Mouse (Mus musculus) layer of hippocampus, adult 2 months (tissue): Measurements from ENCODE around the gene Ppp1r12a. TPM values are rescaled to one million over a fixed set of nuclear protein-coding genes. Genes with fewer than 3 reads are reported as not detected.

ENCODE experiments used
- DNase-seq, 2 experiments: peaks; one replicate each; pipeline ENCODE4 v3.0.0; 2022; ENCODE audit warnings: low spot score in 2 of 2
- H3K27ac ChIP-seq: fragments of 200-600 bp; 2 replicates; pipeline ENCODE4 v1.8.1; 2022
- H3K4me3 ChIP-seq: fragments of 200-600 bp; 2 replicates; pipeline ENCODE4 v1.8.1; 2022; ENCODE audit warnings: mild to moderate bottlenecking
- CTCF ChIP-seq: fragments of 200-600 bp; conservative IDR thresholded peaks from 2 replicates; pipeline ENCODE4 v1.8.1; 2022; ENCODE audit warnings: antibody characterized with exemption, mild to moderate bottlenecking, moderate library complexity
- long read RNA-seq, 2 experiments: library from polyadenylated mRNA; stranded (forward); transcript quantifications; one replicate each; pipeline ENCODE4 v2.0.0; 2021; ENCODE audit warnings: borderline mapping rate in 2 of 2
- total RNA-seq, 2 experiments: library from RNA; stranded (reverse); gene quantifications; 2 replicates each; pipeline ENCODE4 v1.2.3; 2021

Ppp1r12a gene
- total RNA-seq: 100 to 1,000 TPM; 128 to 133 TPM
- long read RNA-seq, experiment 1, partial matches to known transcripts: 2 of 10 reads
- long read RNA-seq, experiment 1, other reads (novel, unspliced or antisense): 8 of 10 reads
- long read RNA-seq, experiment 2, partial matches to known transcripts: 3 of 10 reads
- long read RNA-seq, experiment 2, other reads (novel, unspliced or antisense): 7 of 10 reads

DNA sequence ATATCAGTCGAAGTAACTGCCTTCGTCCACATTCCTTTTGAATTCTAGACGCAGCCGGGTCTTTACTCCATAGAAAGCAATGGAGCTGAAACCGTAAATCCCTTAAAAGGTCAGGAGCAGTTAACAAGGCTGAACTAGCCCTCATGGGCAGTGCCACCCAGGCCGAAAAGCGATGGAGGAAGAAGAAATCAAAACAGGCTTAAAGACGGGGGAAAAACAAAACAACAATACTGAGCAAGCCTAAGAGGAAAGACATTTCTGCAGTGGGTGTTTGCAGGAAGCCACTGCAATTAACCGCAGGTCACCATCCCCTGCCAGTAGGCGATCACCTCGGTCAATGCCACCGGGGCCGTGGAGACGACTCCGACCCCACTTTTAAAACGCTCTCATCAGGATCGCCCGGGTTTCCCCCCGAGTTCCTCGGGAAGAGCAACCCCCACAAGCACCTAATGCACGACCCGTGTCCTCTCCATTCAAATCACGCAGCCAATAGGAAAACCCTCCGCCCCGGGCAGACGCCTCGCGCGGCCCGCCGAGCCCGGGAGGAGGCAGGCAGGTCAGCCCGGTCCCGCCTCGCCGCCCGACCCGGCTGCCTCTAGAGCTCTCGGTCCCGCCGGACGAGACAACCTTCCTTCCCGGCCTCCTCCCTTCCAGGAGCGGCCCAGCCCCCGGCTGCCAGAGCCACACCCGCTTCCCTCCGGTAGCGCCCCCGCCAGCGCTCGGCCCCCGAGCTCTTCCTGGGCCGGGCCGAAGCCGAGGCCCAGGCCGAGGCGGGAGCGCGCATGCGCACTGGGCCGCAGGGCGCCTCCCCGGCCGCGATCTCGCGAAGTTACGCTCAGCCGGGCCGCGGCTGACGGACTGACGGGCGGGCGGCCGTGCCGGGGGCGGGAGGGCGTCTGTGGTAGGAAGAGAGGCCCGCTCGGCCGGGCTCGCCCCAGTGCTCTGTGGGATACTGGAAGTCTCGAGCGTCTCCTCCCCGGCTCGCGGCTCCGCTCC lies at the start of gene Ppp1r12a:
TSS of gene Ppp1r12a (plus strand) at position 933 of the 996 bp plus-strand sequence.
- Histone ChIP-seq H3K4me3 (peak within 1 kb of the TSS; percentile 100), H3K27ac (peak within 1 kb of the TSS; percentile 99)
- no peak; the same call in 1 of the 2 replicates for TF ChIP-seq CTCF
- peak; percentile 93 to 96 for DNase-seq

- Histone ChIP-seq H3K27ac (no peak overlapping the region), H3K4me3 (no peak overlapping the region)
- no peak for DNase-seq
- TF ChIP-seq CTCF: no peak
These were observed 48.4 kb upstream of the Ppp1r12a start for GRCm38 (mm10) chr10:108113361-108114237.

GRCm38 (mm10) chr10:108118200-108119163 lies 43.5 kb upstream of the Ppp1r12a start:
- DNase-seq: no peak
- Histone ChIP-seq H3K27ac (no peak overlapping the region), H3K4me3 (no peak overlapping the region)
- no peak for TF ChIP-seq CTCF

DNA sequence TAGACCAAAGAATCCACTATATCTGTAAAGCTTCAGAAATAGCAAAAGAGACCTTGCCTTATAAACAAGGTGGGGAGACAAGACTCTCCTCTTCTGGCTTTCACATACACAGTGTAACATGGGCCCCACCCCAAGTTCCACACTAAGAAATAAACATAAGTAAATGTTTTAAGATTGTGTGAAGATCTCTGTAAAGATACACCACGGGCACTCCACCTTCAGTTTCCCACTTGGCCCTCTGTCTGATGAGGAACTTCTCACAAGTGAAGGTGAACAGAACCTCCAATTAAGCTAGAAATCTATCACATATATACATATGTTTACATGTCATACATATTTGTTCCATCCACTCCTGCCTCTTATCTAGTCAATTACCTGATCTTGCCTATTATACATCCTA lies 42.6 kb upstream of the Ppp1r12a start:
- DNase-seq: no peak
- no peak for TF ChIP-seq CTCF
- no peak overlapping the region for H3K27ac ChIP-seq
- no peak overlapping the region for H3K4me3 ChIP-seq

- Histone ChIP-seq H3K4me3 (no peak overlapping the region), H3K27ac (no peak overlapping the region)
- no peak for TF ChIP-seq CTCF
- no peak for DNase-seq
These were observed 36.9 kb upstream of the Ppp1r12a start for GRCm38 (mm10) chr10:108124934-108125599.

GRCm38 (mm10) chr10:108129167-108129566 lies 32.8 kb upstream of the Ppp1r12a start:
- Histone ChIP-seq H3K27ac (no peak overlapping the region), H3K4me3 (no peak overlapping the region)
- TF ChIP-seq CTCF: no peak
- DNase-seq: no peak

DNA sequence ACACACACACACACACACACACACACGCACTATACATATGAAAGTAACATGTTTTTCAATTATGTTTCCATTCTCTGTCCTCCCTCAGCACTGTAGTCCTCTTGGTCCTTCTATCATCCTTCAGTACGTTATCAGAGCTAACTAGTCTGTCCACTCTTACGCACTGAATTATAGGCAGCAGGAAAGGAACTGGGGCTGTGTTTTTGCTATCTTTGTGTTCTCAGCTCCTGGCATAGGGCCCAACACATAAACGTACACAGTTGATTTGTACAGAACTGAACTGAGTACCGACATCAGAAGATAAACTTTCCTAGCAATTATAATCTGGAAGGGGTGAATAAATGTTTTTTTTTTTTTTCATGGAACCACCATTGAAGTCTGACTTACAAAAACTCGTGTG lies 30.1 kb upstream of the Ppp1r12a start:
- TF ChIP-seq CTCF: no peak
- no peak for DNase-seq
- H3K4me3 ChIP-seq: no peak overlapping the region
- H3K27ac ChIP-seq: no peak overlapping the region

GRCm38 (mm10) chr10:108133253-108133652 lies 28.7 kb upstream of the Ppp1r12a start:
- H3K4me3 ChIP-seq: peak overlapping the region; percentile 42
- TF ChIP-seq CTCF: no peak
- peak overlapping the region; percentile 65 for H3K27ac ChIP-seq
- no peak for DNase-seq

GRCm38 (mm10) chr10:108133745-108134144 lies 28.2 kb upstream of the Ppp1r12a start:
- DNase-seq: no peak
- Histone ChIP-seq H3K4me3 (peak overlapping the region; percentile 42), H3K27ac (peak overlapping the region; percentile 65)
- TF ChIP-seq CTCF: no peak

- no peak for TF ChIP-seq CTCF
- no peak for DNase-seq
- no peak overlapping the region for H3K27ac ChIP-seq
- no peak overlapping the region for H3K4me3 ChIP-seq
These were observed 23.6 kb upstream of the Ppp1r12a start for GRCm38 (mm10) chr10:108138347-108138746.

DNA sequence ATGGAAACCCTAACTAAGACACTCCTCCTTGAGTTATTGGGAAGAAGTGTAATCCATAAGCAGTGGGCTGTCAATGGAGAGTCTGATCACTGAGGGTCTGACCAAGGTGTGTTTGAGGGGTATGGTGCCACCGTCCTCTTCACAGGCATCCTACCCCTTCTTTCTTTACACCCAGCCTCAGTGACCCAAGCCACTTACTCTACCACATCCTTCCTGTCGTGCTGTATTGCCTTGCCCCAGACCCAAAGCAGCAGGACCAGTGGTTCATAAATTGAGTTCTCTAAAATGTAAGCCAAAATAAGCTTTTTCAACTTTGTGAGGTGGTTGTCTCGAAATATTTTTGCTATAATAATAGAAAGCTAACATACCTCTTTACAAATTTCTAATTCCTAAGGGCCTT lies 22.2 kb upstream of the Ppp1r12a start:
- no peak for TF ChIP-seq CTCF
- no peak for DNase-seq
- Histone ChIP-seq H3K27ac (no peak overlapping the region), H3K4me3 (no peak overlapping the region)

DNA sequence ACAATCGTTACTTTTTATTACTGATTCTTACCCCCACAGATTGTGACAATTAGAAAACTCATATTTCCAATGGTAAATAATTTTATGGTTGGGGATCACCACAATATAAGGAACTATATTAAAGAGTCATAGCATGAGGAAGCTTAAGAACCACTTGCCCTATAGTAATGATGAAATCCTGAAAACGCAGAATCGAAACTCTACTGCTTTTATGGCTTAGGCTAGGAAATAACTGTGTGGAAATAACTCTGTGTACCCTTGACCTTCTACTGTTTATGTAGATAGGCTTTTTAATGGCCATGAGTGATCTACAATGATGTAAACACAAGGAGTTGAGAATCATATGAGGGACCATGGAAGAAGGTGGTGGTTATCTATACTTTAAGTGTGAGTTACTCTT lies 21.3 kb upstream of the Ppp1r12a start:
- DNase-seq: no peak
- Histone ChIP-seq H3K27ac (no peak overlapping the region), H3K4me3 (no peak overlapping the region)
- TF ChIP-seq CTCF: no peak
